Mouse (Mus musculus): ENCODE data around the gene Hnf4a.

GRCm38 (mm10) chr2:163554425-163554982 lies 47.9 kb downstream of the Hnf4a start:
- TF ChIP-seq CTCF (IDR thresholded peaks at IDR 0.05; ENCODE audit: extremely low read depth, insufficient read depth, low read length) (no peak), POLR2A (IDR thresholded peaks at IDR 0.05; ENCODE audit: extremely low read depth, insufficient read depth, low read length) (no peak)

Measured in cortical plate, adult 2 months (tissue).